Mouse (Mus musculus): ENCODE results near the gene Itgb7. TPM values are rescaled to one million over a fixed set of nuclear protein-coding genes. Genes with fewer than 3 reads are reported as not detected.

Itgb7 gene
- polyA plus RNA-seq, 1 experiment, result 23.0 TPM

GRCm38 (mm10) chr15:102203835-102204381 is 27.8 kb downstream of the Itgb7 start:
- DNase-seq (ENCODE audit: low read depth, low spot score), result no peak
- WGBS, result under 1% methylated on average over 50 of the region's 72 CpGs

GRCm38 (mm10) chr15:102202971-102203834 is 28.5 kb downstream of the Itgb7 start, which contains the start of gene Zfp740:
Gene Zfp740, plus strand, starts transcription at chr15:102203249.
- WGBS, result 1% methylated on average over 65 of the region's 68 CpGs
- DNase-seq (ENCODE audit: low read depth, low spot score), result peak; percentile 80

GRCm38 (mm10) chr15:102198841-102199240 is 32.9 kb downstream of the Itgb7 start:
- no peak for DNase-seq (ENCODE audit: low read depth, low spot score)
- 68% methylated on average over 4 of the region's 4 CpGs for WGBS

- no peak for DNase-seq (ENCODE audit: low read depth, low spot score)
- 47% methylated on average over 4 of the region's 4 CpGs for WGBS
Measured at GRCm38 (mm10) chr15:102195373-102195772, 36.4 kb downstream of the Itgb7 start.

GRCm38 (mm10) chr15:102194439-102194838 is 37.3 kb downstream of the Itgb7 start:
- WGBS, result 27% methylated on average over 4 of the region's 4 CpGs
- DNase-seq (ENCODE audit: low read depth, low spot score), result no peak

- 65% methylated on average over 4 of the region's 4 CpGs for WGBS
- no peak for DNase-seq (ENCODE audit: low read depth, low spot score)
Measured at GRCm38 (mm10) chr15:102193652-102194051, 38.1 kb downstream of the Itgb7 start.

- 44% methylated on average over 5 of the region's 5 CpGs for WGBS
- no peak for DNase-seq (ENCODE audit: low read depth, low spot score)
Measured at GRCm38 (mm10) chr15:102192820-102193386, 38.8 kb downstream of the Itgb7 start.

GRCm38 (mm10) chr15:102192271-102192812 is 39.4 kb downstream of the Itgb7 start:
- 53% methylated on average over 7 of the region's 7 CpGs for WGBS
- no peak for DNase-seq (ENCODE audit: low read depth, low spot score)

GRCm38 (mm10) chr15:102191699-102192098 is 40.0 kb downstream of the Itgb7 start:
- 36% methylated on average over 7 of the region's 7 CpGs for WGBS
- DNase-seq (ENCODE audit: low read depth, low spot score), result no peak

GRCm38 (mm10) chr15:102188883-102189282 is 42.9 kb downstream of the Itgb7 start:
- WGBS, result 30% methylated on average over 6 of the region's 6 CpGs
- DNase-seq (ENCODE audit: low read depth, low spot score), result no peak

GRCm38 (mm10) chr15:102188096-102188495 is 43.6 kb downstream of the Itgb7 start:
- DNase-seq (ENCODE audit: low read depth, low spot score), result no peak
- WGBS, result 29% methylated on average over 10 of the region's 10 CpGs

GRCm38 (mm10) chr15:102186239-102186638 is 45.5 kb downstream of the Itgb7 start:
- DNase-seq (ENCODE audit: low read depth, low spot score), result no peak
- WGBS, result 85% methylated on average over 11 of the region's 11 CpGs

GRCm38 (mm10) chr15:102183076-102183475 is 48.7 kb downstream of the Itgb7 start:
- DNase-seq (ENCODE audit: low read depth, low spot score), result no peak
- 74% methylated on average over 3 of the region's 3 CpGs for WGBS

- no peak for DNase-seq (ENCODE audit: low read depth, low spot score)
- WGBS, result 91% methylated on average over 14 of the region's 14 CpGs
Measured at GRCm38 (mm10) chr15:102179924-102180323, 51.8 kb downstream of the Itgb7 start.

GRCm38 (mm10) chr15:102179106-102179505 is 52.6 kb downstream of the Itgb7 start:
- WGBS, result 89% methylated on average over 9 of the region's 9 CpGs
- no peak for DNase-seq (ENCODE audit: low read depth, low spot score)

GRCm38 (mm10) chr15:102178279-102178678 is 53.5 kb downstream of the Itgb7 start:
- 14% methylated on average over 6 of the region's 6 CpGs for WGBS
- no peak for DNase-seq (ENCODE audit: low read depth, low spot score)

GRCm38 (mm10) chr15:102177417-102177816 is 54.3 kb downstream of the Itgb7 start:
- no peak for DNase-seq (ENCODE audit: low read depth, low spot score)
- 62% methylated on average over 8 of the region's 8 CpGs for WGBS

- 34% methylated on average over 7 of the region's 7 CpGs for WGBS
- DNase-seq (ENCODE audit: low read depth, low spot score), result no peak
Measured at GRCm38 (mm10) chr15:102176571-102177316, 55.0 kb downstream of the Itgb7 start.

- 82% methylated on average over 16 of the region's 16 CpGs for WGBS
Measured at GRCm38 (mm10) chr15:102175736-102176319, 55.9 kb downstream of the Itgb7 start.

More at GRCm38 (mm10) chr15:102175736-102176319, 55.9 kb downstream of the Itgb7 start:
- no peak for DNase-seq (ENCODE audit: low read depth, low spot score)

All from large intestine, adult 2 months (tissue).